Mouse (Mus musculus): ENCODE data around the gene Macrod2. TPM values are rescaled to one million over a fixed set of nuclear protein-coding genes. Genes with fewer than 3 reads are reported as not detected.
A peak's percentile ranks its signal among the peaks of the same experiment; 100 is the strongest.

Macrod2 gene
- polyA plus RNA-seq, 1 experiment: 3.8 TPM

GRCm38 (mm10) chr2:140760137-140760536 lies 365.0 kb downstream of the Macrod2 start:
- peaks cover 15% of the 10 kb centered on the region; the same call in 1 of the 2 replicates for H3K4me1 ChIP-seq (ENCODE audit: control insufficient read depth, insufficient read depth, insufficient read length, low read length)
- no peaks in the 10 kb centered on the region for H3K36me3 ChIP-seq (ENCODE audit: control insufficient read depth, insufficient read depth, low read length)
- no peak overlapping the region for H3K4me3 ChIP-seq (ENCODE audit: low read depth, low read length)
- 94% methylated on average over 3 of the region's 3 CpGs for WGBS
- H3K27me3 ChIP-seq (ENCODE audit: control insufficient read depth, insufficient read depth, low read length): no peaks in the 10 kb centered on the region
- no peak overlapping the region for H3K27ac ChIP-seq (ENCODE audit: insufficient read depth, low read depth, low read length)
- TF ChIP-seq POLR2A (IDR thresholded peaks at IDR 0.05; ENCODE audit: low read depth, low read length) (no peak), CTCF (IDR thresholded peaks at IDR 0.05; ENCODE audit: extremely low read depth, insufficient read length, insufficient replicate concordance, low read depth, low read length) (no peak)

- TF ChIP-seq CTCF (IDR thresholded peaks at IDR 0.05; ENCODE audit: extremely low read depth, insufficient read length, insufficient replicate concordance, low read depth, low read length): no peak
- no peak for TF ChIP-seq POLR2A (IDR thresholded peaks at IDR 0.05; ENCODE audit: low read depth, low read length)
- no peaks in the 10 kb centered on the region for H3K27me3 ChIP-seq (ENCODE audit: control insufficient read depth, insufficient read depth, low read length)
- WGBS: 26% methylated on average over 12 of the region's 12 CpGs
- peak overlapping the region; percentile 61 for H3K4me3 ChIP-seq (ENCODE audit: low read depth, low read length)
- peak overlapping the region; percentile 100 for H3K27ac ChIP-seq (ENCODE audit: insufficient read depth, low read depth, low read length)
- H3K36me3 ChIP-seq (ENCODE audit: control insufficient read depth, insufficient read depth, low read length): no peaks in the 10 kb centered on the region
- peaks cover 15% of the 10 kb centered on the region; the same call in 1 of the 2 replicates for H3K4me1 ChIP-seq (ENCODE audit: control insufficient read depth, insufficient read depth, insufficient read length, low read length)
These were observed 368.2 kb downstream of the Macrod2 start for GRCm38 (mm10) chr2:140763076-140763891.

GRCm38 (mm10) chr2:140769473-140769872 lies 374.4 kb downstream of the Macrod2 start:
- peaks cover 8% of the 10 kb centered on the region; the same call in 1 of the 2 replicates for H3K4me1 ChIP-seq (ENCODE audit: control insufficient read depth, insufficient read depth, insufficient read length, low read length)
- no peak for TF ChIP-seq CTCF (IDR thresholded peaks at IDR 0.05; ENCODE audit: extremely low read depth, insufficient read length, insufficient replicate concordance, low read depth, low read length)
- no peak for TF ChIP-seq POLR2A (IDR thresholded peaks at IDR 0.05; ENCODE audit: low read depth, low read length)
- H3K27me3 ChIP-seq (ENCODE audit: control insufficient read depth, insufficient read depth, low read length): no peaks in the 10 kb centered on the region
- H3K27ac ChIP-seq (ENCODE audit: insufficient read depth, low read depth, low read length): no peak overlapping the region
- WGBS: 82% methylated on average over 4 of the region's 4 CpGs
- no peak overlapping the region for H3K4me3 ChIP-seq (ENCODE audit: low read depth, low read length)
- H3K36me3 ChIP-seq (ENCODE audit: control insufficient read depth, insufficient read depth, low read length): no peaks in the 10 kb centered on the region

GRCm38 (mm10) chr2:140772825-140773224 lies 377.7 kb downstream of the Macrod2 start:
- TF ChIP-seq CTCF (IDR thresholded peaks at IDR 0.05; ENCODE audit: extremely low read depth, insufficient read length, insufficient replicate concordance, low read depth, low read length) (no peak), POLR2A (IDR thresholded peaks at IDR 0.05; ENCODE audit: low read depth, low read length) (no peak)
- Histone ChIP-seq H3K27me3 (ENCODE audit: control insufficient read depth, insufficient read depth, low read length) (no peaks in the 10 kb centered on the region), H3K4me1 (ENCODE audit: control insufficient read depth, insufficient read depth, insufficient read length, low read length) (peaks cover 8% of the 10 kb centered on the region; the same call in 1 of the 2 replicates), H3K36me3 (ENCODE audit: control insufficient read depth, insufficient read depth, low read length) (no peaks in the 10 kb centered on the region), H3K27ac (ENCODE audit: insufficient read depth, low read depth, low read length) (peak overlapping the region; percentile 14; the same call in 1 of the 2 replicates), H3K4me3 (ENCODE audit: low read depth, low read length) (no peak overlapping the region)
- WGBS: 26% methylated on average over 6 of the region's 6 CpGs

GRCm38 (mm10) chr2:140773456-140773855 lies 378.3 kb downstream of the Macrod2 start:
- no peak overlapping the region for H3K27ac ChIP-seq (ENCODE audit: insufficient read depth, low read depth, low read length)
- H3K27me3 ChIP-seq (ENCODE audit: control insufficient read depth, insufficient read depth, low read length): no peaks in the 10 kb centered on the region
- peaks cover 9% of the 10 kb centered on the region; the same call in 1 of the 2 replicates for H3K4me1 ChIP-seq (ENCODE audit: control insufficient read depth, insufficient read depth, insufficient read length, low read length)
- TF ChIP-seq CTCF (IDR thresholded peaks at IDR 0.05; ENCODE audit: extremely low read depth, insufficient read length, insufficient replicate concordance, low read depth, low read length) (no peak), POLR2A (IDR thresholded peaks at IDR 0.05; ENCODE audit: low read depth, low read length) (no peak)
- no peak overlapping the region for H3K4me3 ChIP-seq (ENCODE audit: low read depth, low read length)
- no peaks in the 10 kb centered on the region for H3K36me3 ChIP-seq (ENCODE audit: control insufficient read depth, insufficient read depth, low read length)
- WGBS: 92% methylated on average over 11 of the region's 11 CpGs

GRCm38 (mm10) chr2:140774808-140775370 lies 379.8 kb downstream of the Macrod2 start:
- Histone ChIP-seq H3K27me3 (ENCODE audit: control insufficient read depth, insufficient read depth, low read length) (no peaks in the 10 kb centered on the region), H3K4me3 (ENCODE audit: low read depth, low read length) (no peak overlapping the region), H3K4me1 (ENCODE audit: control insufficient read depth, insufficient read depth, insufficient read length, low read length) (peaks cover 11% of the 10 kb centered on the region; the same call in 1 of the 2 replicates), H3K36me3 (ENCODE audit: control insufficient read depth, insufficient read depth, low read length) (no peaks in the 10 kb centered on the region), H3K27ac (ENCODE audit: insufficient read depth, low read depth, low read length) (no peak overlapping the region)
- 68% methylated on average over 4 of the region's 4 CpGs for WGBS
- TF ChIP-seq POLR2A (IDR thresholded peaks at IDR 0.05; ENCODE audit: low read depth, low read length) (no peak), CTCF (IDR thresholded peaks at IDR 0.05; ENCODE audit: extremely low read depth, insufficient read length, insufficient replicate concordance, low read depth, low read length) (no peak)
